Mouse (Mus musculus): ENCODE data around the gene Pkp2.
"Not testable (repeated sequence)": the region's sequence is repeated elsewhere in the genome, so short reads cannot be mapped to it uniquely, and the experiment has no call there.

Gene Pkp2

DNA sequence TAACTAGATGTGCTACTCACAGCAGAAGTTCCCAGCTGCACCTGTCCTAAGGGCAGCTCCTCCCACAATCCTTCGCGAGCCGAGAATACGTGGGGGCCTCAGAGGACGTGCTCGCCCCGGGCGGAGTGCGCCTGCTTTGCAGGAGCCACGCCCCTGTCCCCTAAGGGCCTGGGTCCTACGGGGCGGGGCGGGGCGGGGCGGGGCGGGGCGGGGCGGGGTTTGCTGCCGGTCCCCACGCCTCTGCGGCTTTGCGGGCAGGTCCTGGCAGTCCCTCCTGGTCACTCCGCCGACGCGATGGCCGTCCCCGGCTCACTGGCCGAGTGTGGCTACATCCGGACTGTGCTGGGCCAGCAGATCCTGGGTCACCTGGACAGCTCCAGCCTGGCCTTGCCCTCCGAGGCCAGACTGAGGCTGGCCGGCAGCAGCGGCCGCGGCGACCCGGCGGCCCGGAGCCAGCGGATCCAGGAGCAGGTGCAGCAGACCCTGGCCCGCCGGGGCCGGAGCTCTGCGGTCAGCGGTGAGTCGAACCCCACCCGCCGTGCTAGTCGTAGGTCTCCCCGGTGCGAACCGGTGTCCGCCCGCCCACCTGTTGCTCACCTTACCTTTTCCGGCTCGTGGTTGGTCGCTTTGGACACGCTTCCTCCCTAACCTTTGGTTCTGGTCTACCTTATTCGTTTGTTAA lies at the start of gene Pkp2:
Gene Pkp2 (plus strand): TSS at position 240 of the 682 bp plus-strand sequence.
- DNase-seq (ENCODE audit: low read depth), result peak; percentile 37

DNA sequence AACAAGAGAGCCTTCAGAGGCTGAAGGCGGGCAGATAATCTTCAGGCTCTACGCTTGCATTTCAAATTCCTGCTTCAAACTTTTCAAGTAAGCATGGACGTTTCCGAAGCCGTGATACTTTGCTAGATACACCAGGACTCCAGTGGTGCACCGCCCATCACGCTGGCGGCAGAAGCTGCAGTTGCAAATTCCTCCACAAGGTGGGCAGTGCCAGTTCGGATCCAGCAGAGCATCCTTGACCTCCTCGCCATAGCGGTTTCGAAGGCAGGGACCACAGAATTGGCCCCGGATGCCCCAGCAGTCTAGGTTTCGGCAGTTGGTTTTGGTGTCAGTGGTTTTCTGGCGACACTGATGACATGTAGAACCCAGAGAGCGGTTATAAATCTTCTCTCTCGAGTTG lies 15.7 kb upstream of the Pkp2 start:
- DNase-seq (ENCODE audit: low read depth), result no peak

DNA sequence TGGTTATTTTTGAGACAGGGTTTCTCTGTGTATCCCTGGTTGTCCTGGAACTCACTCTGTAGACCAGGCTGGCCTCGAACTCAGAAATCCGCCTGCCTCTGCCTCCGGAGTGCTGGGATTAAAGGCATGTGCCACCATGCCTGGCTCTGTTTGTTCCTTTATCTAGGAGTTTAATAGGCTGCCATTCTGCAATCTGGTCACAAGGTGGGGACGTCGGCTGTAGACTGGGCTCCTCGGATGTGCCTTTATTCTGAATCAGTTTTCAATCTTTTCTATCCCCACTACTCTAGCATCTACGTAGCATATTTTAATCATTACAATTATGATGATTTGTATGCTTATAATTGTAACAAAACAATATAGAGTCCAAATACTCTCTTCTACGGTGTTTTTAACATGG lies 11.1 kb upstream of the Pkp2 start:
- peak; percentile 85 for DNase-seq (ENCODE audit: low read depth)

DNA sequence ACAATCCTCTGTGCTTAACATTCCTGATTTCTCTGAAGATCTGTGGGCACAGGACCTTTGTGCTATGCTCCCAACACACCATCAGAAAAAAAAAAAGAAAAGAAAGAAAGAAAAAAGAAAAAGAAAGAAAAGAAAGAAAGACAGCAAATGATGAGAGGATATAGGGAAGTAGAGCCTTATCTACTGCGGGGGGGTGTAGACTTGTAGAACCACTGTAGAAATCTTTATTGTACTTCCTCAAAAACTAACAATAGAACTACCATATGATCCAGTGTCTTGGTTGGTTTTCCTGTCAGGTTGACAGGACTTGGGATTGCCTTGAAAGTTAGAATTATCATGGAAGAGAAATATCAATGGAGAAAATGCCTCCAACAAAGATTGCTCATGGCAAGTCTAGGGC lies 8.5 kb upstream of the Pkp2 start:
- no peak for DNase-seq (ENCODE audit: low read depth)

DNA sequence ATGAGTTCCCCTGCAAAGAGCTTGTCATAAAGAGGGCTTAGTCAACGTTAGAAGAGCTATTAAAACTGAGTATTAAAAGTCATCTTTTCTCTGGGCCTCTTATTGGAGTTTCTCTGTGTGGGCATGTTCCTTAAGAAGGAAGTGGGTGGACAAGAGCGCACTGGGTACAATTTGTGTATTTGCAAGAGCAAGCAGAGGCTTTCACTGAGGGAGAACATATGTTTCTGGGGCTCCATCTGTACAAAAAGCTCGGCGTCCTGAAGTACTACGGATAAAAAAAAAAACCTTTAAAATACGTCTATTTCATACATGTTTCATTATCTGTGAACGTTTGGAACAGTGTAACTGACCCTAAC lies 417 bp upstream of the Pkp2 start:
- DNase-seq (ENCODE audit: low read depth), result no peak

DNA sequence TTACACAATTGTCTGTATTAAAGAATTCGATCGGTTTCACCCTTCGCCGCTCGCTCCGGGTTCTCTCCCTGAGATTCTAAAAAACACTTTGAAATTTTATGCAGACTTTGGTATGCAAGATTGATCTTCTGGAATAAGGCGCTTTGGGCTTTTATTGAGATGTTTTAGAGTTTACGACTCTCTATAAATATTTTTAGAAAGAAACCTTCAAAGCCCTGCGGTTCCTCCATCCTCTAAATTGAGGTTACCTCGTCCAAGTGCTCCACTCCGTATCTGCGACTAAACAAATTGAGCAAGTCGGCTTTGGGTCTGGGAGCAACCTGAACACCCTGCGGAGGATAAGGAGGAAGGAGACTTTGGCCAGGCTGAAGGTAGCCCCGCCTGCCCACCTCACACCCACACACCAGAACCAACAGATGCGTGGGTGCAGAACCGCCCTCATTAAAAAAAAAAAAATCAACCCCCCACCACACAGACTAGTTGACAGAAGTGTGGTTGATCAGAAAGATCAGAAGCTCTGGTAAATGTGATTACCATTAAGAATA lies 715 bp downstream of the Pkp2 start:
- no peak for DNase-seq (ENCODE audit: low read depth)

DNA sequence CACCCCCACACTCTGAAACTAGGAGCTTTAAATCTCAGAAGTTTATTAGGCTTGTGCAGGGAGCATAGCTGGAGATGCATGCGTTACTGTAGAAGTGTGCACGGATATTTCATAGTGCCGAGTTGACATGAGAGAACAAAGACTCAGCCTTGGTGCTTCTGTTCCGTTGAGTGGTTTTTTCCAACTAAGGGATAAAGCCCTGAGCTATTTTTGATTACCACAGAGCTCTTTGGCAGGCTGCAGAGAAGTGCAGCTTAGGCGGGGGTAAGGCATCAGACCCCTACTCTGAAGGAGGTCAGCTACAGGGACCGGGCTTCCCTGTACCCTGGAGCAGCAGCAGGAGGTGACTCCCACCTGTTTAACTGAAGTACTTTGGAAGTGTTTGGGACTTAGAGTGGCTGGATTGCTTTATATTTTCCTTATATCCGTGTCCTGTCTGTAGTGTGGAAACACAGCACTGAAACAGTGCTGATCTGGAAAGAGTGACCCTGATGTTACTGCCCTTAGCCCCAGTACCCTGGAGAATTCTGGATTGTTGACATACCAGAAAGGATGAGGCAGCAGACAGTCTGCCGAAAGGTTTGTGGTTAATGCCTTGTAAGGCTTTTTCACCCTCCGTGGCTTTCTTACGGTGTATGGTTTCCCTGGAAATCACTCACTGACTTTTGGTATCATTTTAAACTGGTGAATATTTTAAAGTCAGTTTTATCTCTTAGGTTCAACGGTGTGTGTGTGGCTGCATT lies 2.7 kb downstream of the Pkp2 start:
- peak; percentile 49 for DNase-seq (ENCODE audit: low read depth)

DNA sequence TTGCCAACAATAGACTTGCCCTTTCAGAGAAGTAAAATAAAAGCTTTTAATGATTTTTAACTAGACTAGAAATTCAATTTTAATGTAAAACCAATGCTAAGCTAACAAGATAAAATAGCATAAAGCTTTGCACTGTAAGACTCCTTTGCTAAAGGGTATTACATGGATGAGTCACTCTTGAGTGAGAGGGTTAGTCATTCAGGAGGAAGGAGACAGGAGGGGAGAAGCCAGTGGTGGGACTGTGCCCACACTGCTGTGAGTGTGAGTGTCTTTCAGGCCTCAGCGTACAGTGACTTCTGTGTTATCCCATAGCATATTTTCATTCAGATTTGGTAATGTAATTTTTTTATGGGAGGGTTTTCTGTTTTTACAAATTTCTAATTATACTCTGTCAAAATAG lies 3.8 kb downstream of the Pkp2 start:
- peak; percentile 59 for DNase-seq (ENCODE audit: low read depth)

DNA sequence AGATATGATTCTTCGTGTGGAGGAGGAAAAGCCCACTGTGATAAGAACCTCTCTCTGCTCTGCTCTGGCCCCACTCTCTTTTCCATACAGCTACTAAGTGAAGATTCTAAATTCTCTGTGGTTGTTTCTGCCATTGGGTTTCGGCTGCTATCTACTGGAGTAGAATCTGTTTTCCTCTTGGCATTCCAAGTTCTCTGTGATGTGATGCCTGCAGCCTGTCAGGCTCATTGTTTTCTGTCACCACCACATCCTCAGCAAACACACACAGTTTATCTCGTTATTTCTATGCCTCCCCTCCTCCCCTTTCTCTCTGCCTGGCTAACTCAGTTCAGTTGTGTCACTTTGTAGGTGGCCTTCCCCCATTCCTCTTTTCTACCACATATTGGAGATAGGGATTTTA lies 6.7 kb downstream of the Pkp2 start:
- DNase-seq (ENCODE audit: low read depth), result no peak

DNA sequence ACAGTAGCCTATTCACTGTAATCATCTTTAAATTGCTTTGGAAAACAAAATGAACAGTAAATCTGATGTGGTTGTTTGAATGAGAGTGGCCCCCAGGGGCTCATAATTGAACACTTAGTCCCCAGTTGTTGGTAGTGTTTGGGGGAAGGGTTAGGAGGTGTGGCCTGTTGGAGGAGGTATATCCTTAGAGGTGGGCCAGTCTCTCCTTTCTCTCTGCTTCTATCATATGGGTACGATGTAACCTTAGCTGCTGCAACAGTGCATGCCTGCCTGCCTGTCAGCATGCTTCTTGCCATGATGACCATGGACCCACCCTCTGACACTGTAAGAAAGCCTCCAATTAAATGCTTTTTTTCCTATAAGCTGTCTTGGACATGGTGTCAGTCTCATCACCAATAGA lies 9.5 kb downstream of the Pkp2 start:
- no peak for DNase-seq (ENCODE audit: low read depth)

DNA sequence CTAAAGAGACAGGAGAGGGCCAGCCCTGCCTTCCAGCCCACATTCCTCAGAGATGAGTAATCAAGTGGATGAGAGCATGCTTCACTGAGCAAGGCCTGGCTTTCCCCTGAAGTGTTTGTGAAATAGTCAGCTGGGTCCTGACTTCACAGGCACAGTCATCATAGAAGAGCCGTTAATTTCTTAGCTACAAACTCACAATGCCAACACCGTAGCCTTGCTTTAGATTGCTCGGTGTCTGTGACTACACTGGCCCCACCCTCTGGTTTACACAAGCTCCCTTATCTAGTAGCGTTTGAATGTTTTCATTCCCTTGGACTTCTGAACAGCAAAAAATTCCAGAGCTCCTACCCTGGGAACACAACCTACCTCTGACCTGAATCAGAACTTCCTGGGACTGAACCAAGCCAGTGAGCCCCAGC lies 11.4 kb downstream of the Pkp2 start:
- DNase-seq (ENCODE audit: low read depth), result peak; percentile 91

DNA sequence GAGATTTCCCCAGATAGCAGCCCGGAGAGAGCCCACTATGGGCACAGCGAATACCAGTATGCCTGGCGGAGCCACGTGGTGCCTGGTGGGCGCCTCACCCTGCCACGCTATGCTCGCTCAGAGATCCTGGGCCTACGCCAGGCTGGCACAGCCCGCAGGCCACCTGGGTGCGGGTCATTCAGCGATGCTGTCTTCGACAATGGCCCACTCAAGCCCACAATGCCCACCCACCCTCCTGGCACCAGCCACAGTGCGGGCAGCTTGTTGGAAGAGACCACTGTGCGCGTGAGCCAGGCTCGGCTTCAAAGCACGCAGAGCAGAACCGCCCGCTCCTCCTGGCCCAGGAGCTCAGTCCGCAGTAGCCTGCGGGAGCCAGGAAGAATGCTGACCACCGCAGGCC lies 12.7 kb downstream of the Pkp2 start:
- DNase-seq (ENCODE audit: low read depth), result no peak

DNA sequence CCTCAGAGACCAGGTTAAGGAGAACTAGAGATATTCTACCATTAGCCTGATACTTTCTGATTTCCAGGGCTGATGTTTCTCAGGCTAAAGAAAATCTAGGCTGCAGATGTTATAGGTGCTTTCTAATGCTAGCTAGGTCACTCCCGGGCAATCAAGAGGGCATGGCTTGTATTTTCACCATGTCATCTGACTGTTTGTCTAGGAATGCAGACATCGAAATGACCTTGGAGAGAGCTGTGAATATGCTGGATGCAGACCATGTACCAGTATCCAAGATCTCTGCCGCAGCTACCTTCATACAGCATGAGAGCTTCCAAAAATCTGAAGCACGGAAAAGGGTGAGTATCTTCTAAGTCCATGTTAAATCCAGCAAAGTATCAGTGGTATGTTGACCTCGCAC lies 17.3 kb downstream of the Pkp2 start:
- DNase-seq (ENCODE audit: low read depth), result no peak

DNA sequence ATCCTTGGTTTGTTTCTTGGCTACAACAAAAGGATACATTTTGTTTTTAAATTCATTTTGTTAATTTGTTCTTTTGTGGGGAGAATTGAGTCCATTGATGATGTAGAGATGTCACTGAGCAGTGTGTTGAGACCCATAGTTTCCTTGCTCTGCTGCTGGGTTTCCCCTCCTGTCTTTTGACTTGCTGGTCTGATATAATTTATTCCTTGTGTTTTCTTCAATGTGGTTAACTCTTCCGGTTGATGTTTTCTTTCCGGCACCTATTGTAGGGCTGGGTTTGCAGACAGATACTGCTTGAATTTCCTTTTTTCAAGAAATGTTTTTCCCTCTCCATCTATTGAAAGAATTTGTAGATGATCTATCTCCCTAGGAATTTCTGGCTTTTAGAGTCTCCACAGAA lies 20.8 kb downstream of the Pkp2 start:
- no peak for DNase-seq (ENCODE audit: low read depth)

DNA sequence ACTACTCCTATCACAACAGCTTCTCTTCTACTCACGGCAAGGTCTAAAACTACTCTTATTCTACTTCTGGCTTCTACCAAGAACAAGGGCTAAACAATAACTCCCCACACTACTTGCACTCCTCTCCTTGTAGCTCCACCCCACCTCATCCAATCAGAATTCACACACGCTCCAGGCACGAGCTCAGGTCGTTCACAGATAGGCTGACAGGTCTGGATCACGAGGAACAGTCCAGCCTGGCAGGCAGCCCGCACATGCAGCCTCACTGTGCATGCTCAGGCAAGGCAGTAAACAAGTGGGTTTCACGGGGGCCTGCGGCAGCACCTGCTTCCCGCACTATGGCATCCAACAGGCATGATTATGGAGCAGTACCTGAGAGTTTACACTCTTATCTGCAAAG lies 23.6 kb downstream of the Pkp2 start:
- DNase-seq (ENCODE audit: low read depth), result not testable (repeated sequence)

DNA sequence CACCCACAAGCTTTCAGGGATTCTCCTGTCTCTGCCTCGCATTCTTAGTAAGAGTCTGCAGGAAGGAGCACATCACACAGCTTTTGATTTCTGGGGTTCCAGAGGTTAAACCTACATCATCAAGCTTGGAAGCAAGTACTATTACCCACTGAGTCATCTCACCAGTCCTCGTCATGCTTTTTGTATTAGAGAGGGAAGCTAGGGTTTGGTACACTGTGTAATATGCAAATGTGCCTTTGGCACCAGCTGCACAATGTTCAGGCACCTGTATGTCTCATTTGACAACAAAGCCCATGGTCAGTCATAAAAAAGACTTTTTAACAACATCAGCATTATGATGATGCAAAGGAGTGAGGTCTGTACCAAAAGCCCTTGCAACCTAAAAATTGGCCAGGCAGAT lies 25.2 kb downstream of the Pkp2 start:
- DNase-seq (ENCODE audit: low read depth), result no peak

DNA sequence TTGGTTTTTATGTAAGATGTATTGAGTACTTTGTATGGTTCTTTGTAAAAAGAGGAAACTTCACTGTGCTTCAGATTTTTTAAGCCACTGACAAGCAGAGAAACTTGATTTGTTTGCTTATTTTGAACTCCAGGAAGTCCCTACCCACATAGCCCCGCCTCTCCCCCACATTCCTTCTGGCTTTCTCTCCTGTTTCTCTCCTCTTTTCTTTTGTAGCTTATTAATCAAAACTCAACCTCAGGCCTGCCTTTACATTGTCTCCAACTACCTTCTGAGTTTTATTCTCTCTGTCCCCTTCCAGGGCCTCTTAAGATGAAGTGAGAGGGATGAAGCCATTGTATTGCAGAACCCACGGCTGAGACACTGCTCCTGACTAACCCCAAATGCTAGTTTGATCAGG lies 31.6 kb downstream of the Pkp2 start:
- DNase-seq (ENCODE audit: low read depth), result peak; percentile 34

DNA sequence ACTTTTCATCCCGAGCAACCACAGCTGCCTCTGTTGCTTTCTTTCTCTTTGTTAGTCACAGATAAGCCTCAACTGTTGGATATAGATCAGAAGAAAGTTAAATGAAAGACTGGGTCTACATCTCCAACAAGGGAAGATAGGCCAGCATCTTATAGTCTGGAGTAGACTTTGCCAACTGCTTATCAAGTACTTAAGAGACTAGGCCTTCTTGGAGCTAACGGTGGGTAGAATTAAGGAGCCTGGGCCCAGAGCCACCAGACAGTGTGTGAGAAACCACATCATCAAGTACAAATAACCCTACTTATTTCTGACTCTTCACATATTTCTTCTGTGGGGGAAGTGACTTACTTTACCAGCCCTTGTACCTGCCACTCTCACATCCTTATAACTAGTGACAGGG lies 37.4 kb downstream of the Pkp2 start:
- no peak for DNase-seq (ENCODE audit: low read depth)

DNA sequence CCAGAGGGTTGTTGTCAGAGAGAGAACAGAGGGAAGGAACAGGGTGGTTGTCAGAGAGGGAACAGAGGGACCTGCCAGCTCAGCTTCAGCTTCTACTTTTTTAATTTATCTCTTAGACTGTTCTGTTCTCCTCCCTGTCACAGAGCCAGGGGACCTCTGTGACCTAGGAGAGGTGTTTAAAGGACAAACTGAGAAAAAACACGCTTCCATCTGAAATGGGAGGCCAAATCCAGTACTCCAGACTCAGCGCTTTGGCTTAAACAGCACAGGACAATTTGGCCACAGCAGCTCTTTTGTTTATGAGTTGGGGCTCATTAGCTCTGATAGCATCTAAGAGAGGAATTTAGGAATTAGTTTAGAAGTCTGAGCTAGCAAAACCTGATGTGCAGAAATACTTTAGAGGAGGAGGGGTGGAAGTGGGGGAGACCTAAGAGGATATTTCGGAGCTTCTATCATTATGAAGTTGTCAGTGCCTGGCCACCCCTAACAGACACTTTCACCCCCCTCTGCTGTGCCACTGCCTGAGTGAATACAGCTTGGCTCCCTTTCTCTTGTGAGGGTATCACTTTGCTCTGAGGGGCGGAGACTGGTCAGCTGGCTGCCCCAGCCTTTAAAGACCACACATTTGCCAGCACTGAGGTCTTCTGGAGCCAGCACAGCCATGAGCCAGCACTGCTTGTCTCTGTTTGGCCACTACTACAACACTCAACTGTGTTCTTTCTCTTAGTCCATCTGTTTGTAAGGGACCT lies 40.4 kb downstream of the Pkp2 start:
- no peak for DNase-seq (ENCODE audit: low read depth)

DNA sequence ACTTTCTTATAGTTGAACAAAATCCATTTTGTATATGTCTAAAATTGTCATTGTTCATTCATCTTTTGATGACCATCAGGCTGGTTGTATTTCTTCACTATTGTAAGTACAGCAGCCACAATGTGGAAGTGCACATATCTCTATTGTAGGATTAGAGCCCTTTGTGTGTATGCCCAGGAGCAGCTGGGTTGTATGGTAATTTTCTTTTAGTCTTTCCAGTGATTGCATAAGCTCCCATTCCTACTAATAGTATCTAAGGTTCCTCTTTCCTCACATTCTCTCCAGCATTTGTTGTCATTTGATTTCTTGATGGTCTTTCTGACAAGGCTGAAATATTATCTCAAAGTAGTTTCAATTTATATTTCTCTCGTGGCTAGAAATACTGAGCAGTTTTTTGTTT lies 42.1 kb downstream of the Pkp2 start:
- DNase-seq (ENCODE audit: low read depth), result no peak

DNA sequence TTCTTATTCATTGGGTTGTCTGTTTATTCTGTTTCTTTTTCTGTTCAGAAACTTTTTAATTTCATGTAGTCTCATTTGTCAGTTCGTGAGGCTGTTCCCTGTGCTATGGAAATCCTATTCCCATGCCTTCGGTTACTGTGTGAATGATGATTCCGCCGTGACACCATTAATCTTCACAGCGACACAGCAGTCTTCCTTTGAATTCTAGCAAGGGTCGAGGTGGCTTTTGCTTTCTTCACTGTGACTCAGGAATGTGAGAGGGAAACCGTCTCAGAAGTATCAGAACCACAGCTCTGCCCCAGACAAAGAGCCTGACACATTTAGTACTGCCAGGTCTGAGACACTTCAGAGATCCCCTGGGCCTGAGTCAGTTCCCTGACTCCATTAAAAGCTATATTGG lies 42.8 kb downstream of the Pkp2 start:
- DNase-seq (ENCODE audit: low read depth), result no peak

DNA sequence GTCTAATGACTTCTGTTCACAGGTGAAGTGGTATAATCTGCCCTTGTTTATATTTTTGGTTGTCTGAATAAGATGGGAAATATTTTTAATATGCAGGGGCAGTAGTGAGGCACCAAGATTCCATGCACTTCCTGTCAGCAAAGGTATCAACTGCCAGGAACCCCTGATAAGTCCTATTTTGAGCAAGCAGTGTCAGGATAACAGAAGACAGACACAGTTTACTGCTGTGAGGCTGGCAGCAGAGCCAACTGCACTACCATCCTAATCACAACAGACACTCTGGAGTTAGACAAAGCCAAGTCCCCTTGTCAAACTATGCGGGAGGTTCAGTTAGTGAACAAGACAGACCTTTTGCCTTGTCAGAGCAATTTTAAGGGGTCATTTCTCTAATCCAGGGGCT lies 43.6 kb downstream of the Pkp2 start:
- DNase-seq (ENCODE audit: low read depth), result no peak

DNA sequence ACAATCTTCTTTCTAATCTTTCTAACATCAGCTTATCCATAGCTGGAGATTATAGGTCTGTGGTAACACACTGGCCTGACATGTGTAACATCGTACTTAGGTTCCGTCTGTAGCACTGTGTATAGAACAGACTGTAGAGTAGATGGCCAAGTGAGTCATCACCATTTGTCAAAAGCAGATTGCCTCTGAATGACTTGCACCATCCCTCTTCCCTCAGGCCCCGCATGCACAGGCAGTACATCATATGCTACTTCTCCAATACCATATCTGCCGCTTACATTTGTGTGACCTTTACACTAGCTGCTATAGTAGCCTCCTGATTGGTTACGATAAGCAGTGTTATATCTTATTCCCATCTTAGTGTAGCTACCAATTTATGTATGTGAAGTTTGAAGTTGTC lies 47.8 kb downstream of the Pkp2 start:
- peak; percentile 35 for DNase-seq (ENCODE audit: low read depth)

Measured in NIH3T3 (cell line).